In the genomic region with DNA sequence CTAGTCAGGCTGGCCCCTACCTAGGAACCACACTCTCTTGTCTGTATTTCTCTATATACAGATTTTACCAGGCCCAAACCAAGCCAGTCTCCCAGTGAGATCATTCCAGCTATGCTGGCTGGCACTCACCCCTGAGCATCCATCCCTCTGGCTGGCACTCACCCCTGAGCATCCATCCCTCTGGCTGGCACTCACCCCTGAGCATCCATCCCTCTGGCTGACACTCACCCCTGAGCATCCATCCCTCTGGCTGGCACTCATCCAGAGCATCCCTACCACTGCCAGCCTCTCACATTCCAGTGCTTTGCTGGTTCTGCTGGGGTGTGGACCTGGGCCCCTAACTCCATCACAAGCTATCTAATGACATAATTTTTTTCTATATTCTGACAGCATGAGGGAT, we compare ENCODE assay signal across 19 mouse cellular contexts. TPM values are rescaled to one million over a fixed set of nuclear protein-coding genes. Genes with fewer than 3 reads are reported as not detected.
DNase-seq lines count a peak whose midpoint lies in the region; ATAC-seq lines count a peak whose summit lies in the region.
"Had no signal": no experiment of that assay in that cellular context is flagged by ENCODE, and none has a peak within 500 bp of the region (broad histone marks: within the 10 kb centered on the region; RNA-seq: fewer than 3 reads in every experiment).

No protein-coding gene starts in this region.

- no peak overlapping the region for H3K4me3 ChIP-seq in forebrain, embryonic 15.5 days
- H3K4me3 ChIP-seq in forebrain, embryonic 11.5 days (ENCODE audit: low read depth, low read length) = no peak overlapping the region
- no peak overlapping the region for H3K4me3 ChIP-seq in kidney, embryonic 16.5 days (ENCODE audit: low read length)
- H3K4me3 ChIP-seq: embryonic facial prominence, embryonic 10.5 days; heart, embryonic 15.5 days; hindbrain, embryonic 10.5 days had no signal

- H3K4me1 ChIP-seq in forebrain, embryonic 15.5 days = 0 out of 2 replicates have a peak, but pooled peaks cover 3% of the 10 kb centered on the region
- no peaks in the 10 kb centered on the region for H3K4me1 ChIP-seq in forebrain, embryonic 11.5 days (replicated peaks; ENCODE audit: control insufficient read depth, insufficient read depth, low read length)
- no peaks in the 10 kb centered on the region for H3K4me1 ChIP-seq in kidney, embryonic 16.5 days (ENCODE audit: insufficient read depth, low read length)
- H3K4me1 ChIP-seq: embryonic facial prominence, embryonic 10.5 days had no signal

- no peak overlapping the region for H3K4me2 ChIP-seq in forebrain, embryonic 15.5 days (replicated peaks)
- no peak overlapping the region for H3K4me2 ChIP-seq in forebrain, embryonic 11.5 days (ENCODE audit: low read depth, low read length, severe bottlenecking)
- no peak overlapping the region for H3K4me2 ChIP-seq in kidney, embryonic 16.5 days (replicated peaks; ENCODE audit: low read depth, low read length)
- H3K4me2 ChIP-seq: heart, embryonic 11.5 days; heart, embryonic 15.5 days had no signal

- no peaks in the 10 kb centered on the region for H3K9me3 ChIP-seq in forebrain, embryonic 15.5 days
- H3K9me3 ChIP-seq in forebrain, embryonic 11.5 days (ENCODE audit: control insufficient read depth, low read length) = no peaks in the 10 kb centered on the region
- H3K9me3 ChIP-seq in kidney, embryonic 16.5 days (ENCODE audit: low read length) = no peaks in the 10 kb centered on the region
- H3K9me3 ChIP-seq: embryonic facial prominence, embryonic 10.5 days; heart, embryonic 15.5 days; hindbrain, embryonic 10.5 days had no signal

- ATAC-seq in forebrain, embryonic 15.5 days (replicated peaks) = 0 out of 2 replicates have a peak, but pooled peaks have one; percentile 46
- ATAC-seq in forebrain, embryonic 11.5 days (replicated peaks; ENCODE audit: low FRiP score) = no peak
- 0 out of 2 replicates have a peak, but pooled peaks have one; percentile 23 for ATAC-seq in kidney, embryonic 16.5 days (ENCODE audit: low FRiP score, low TSS enrichment)
- ATAC-seq: hindbrain, embryonic 16.5 days; inflammation-experienced regulatory T-cells, adult 6 months; intestine, postnatal 0 days had no signal

- no peaks in the 10 kb centered on the region for H3K27me3 ChIP-seq in forebrain, embryonic 15.5 days
- H3K27me3 ChIP-seq in forebrain, embryonic 11.5 days (ENCODE audit: control insufficient read depth, insufficient read depth, low read length) = no peaks in the 10 kb centered on the region
- no peaks in the 10 kb centered on the region for H3K27me3 ChIP-seq in kidney, embryonic 16.5 days (ENCODE audit: insufficient read depth, low read length)
- H3K27me3 ChIP-seq: heart, embryonic 15.5 days had no signal

- H3K9ac ChIP-seq in forebrain, embryonic 15.5 days (replicated peaks) = no peak overlapping the region
- no peak overlapping the region for H3K9ac ChIP-seq in forebrain, embryonic 11.5 days (ENCODE audit: low read length)
- no peak overlapping the region for H3K9ac ChIP-seq in kidney, embryonic 16.5 days (replicated peaks; ENCODE audit: low read length)
- H3K9ac ChIP-seq: heart, embryonic 15.5 days had no signal

- H3K27ac ChIP-seq in forebrain, embryonic 15.5 days (replicated peaks) = no peak overlapping the region
- no peak overlapping the region for H3K27ac ChIP-seq in forebrain, embryonic 11.5 days (ENCODE audit: low read depth, low read length)
- H3K27ac ChIP-seq in kidney, embryonic 16.5 days (ENCODE audit: low read length) = no peak overlapping the region
- H3K27ac ChIP-seq: embryonic facial prominence, embryonic 10.5 days; heart, embryonic 15.5 days; hindbrain, embryonic 10.5 days had no signal

- H3K36me3 ChIP-seq in forebrain, embryonic 15.5 days = no peaks in the 10 kb centered on the region
- H3K36me3 ChIP-seq in forebrain, embryonic 11.5 days (ENCODE audit: control insufficient read depth, insufficient read depth, low read length) = no peaks in the 10 kb centered on the region
- H3K36me3 ChIP-seq in kidney, embryonic 16.5 days (ENCODE audit: insufficient read depth, low read length) = no peaks in the 10 kb centered on the region
- H3K36me3 ChIP-seq: embryonic facial prominence, embryonic 10.5 days; heart, embryonic 15.5 days; hindbrain, embryonic 10.5 days had no signal

- no peak for DNase-seq in forebrain, embryonic 11.5 days (ENCODE audit: low spot score)
- no peak for DNase-seq in kidney, adult 8-10 months
- DNase-seq in right cerebral cortex, postnatal 10 days (ENCODE audit: low spot score in 2 of 2) = peak; percentile 36 to 43
- DNase-seq in right cerebral cortex, postnatal 25 days = no peak
- no peak for DNase-seq in heart, adult 8-10 months (ENCODE audit: low spot score)
- DNase-seq: adrenal gland, adult 2 months; adrenal gland, postnatal 25 days; cerebellum, adult 9-10 months; gastrocnemius, postnatal 36 days; heart, adult 18-20 months had no signal

RNA-seq across cellular contexts. Expression of gene Stn1, which starts 8.2 kb away (rescaled TPM):
- polyA plus RNA-seq in forebrain, embryonic 15.5 days (2015; fragmentation: Nextera tagmentation; extraction: Ambion mirVana) = 33.6 and 36.2 TPM in 2 replicates
- 54.0 and 54.9 TPM in 2 replicates for polyA plus RNA-seq in forebrain, embryonic 11.5 days (2014; fragmentation: Nextera tagmentation; extraction: Ambion mirVana)
- 54.8 and 58.9 TPM in 2 replicates for polyA plus RNA-seq in kidney, embryonic 16.5 days (2015; fragmentation: Nextera tagmentation; extraction: Ambion mirVana)
- total RNA-seq in heart, adult 8-10 months (2022) = 10 to 100 TPM; 19.3 to 22.2 (median 20.0) TPM

RNA-seq across cellular contexts. Expression of gene Slk, which starts 34.0 kb away (rescaled TPM):
- polyA plus RNA-seq in forebrain, embryonic 15.5 days (2015; fragmentation: Nextera tagmentation; extraction: Ambion mirVana) = 7.1 and 8.0 TPM in 2 replicates
- polyA plus RNA-seq in forebrain, embryonic 11.5 days (2014; fragmentation: Nextera tagmentation; extraction: Ambion mirVana) = 13.8 and 14.1 TPM in 2 replicates
- 11.1 and 11.4 TPM in 2 replicates for polyA plus RNA-seq in kidney, embryonic 16.5 days (2015; fragmentation: Nextera tagmentation; extraction: Ambion mirVana)
- total RNA-seq in heart, adult 8-10 months (2022) = 10 to 100 TPM; 77.7 to 95.0 (median 87.7) TPM

Comparison
In these comparisons a context has a peak if more than half of its experiments do, and no peak if none do; other contexts are left out.
1. DNase-seq: peak in right cerebral cortex, postnatal 10 days (2 of 2); none in forebrain, embryonic 11.5 days (single experiment), kidney, adult 8-10 months (0 of 2), right cerebral cortex, postnatal 25 days (single experiment) and heart, adult 8-10 months (single experiment).